Mouse (Mus musculus) olfactory bulb, adult 2 months (tissue): ENCODE data around the gene Chrna9.

Experiments
- CTCF ChIP-seq: fragments of 200-500 bp; IDR thresholded peaks from 2 replicates; pipeline ENCODE4 v1.5.1; 2012; ENCODE audit warnings: low read depth, mild to moderate bottlenecking, low read length, moderate library complexity; ENCODE audit not compliant: insufficient read depth
- POLR2A ChIP-seq: fragments of 200-500 bp; IDR thresholded peaks from 2 replicates; pipeline ENCODE4 v1.6.1; 2012; ENCODE audit warnings: mild to moderate bottlenecking, low read depth, low read length, moderate library complexity; ENCODE audit not compliant: insufficient read depth

DNA sequence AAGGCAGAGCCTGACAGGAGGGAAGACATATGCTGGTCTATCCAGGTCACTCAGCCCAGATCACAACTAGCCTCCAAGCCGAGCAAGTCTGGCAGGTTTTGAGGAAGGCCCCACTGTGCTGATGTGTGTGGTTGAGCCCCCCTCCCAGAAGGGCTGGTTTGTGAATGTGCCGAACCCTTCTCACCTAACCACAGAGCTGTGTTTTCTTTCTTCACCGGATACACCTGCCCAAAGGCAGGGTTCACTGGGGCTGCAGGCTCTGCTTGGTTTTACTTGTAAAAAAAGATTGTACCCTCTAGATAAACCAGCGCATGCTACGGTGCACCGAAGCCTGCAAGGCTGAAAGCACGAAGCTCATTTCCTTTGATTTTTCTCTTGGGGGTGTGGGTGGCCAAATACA lies 5.6 kb upstream of the Chrna9 start:
- TF ChIP-seq CTCF: no peak
- TF ChIP-seq POLR2A: no peak
